Mouse (Mus musculus): Measurements from ENCODE around the gene Gm21887.
"Not testable (repeated sequence)": the region's sequence is repeated elsewhere in the genome, so short reads cannot be mapped to it uniquely, and the experiment has no call there.

The Gm21887 gene

GRCm38 (mm10) chrX:170009016-170009750 lies at the start of gene Gm21887:
Gm21887 (plus strand) TSS chrX:170009659.
- peak; percentile 96 to 100 for DNase-seq

DNA sequence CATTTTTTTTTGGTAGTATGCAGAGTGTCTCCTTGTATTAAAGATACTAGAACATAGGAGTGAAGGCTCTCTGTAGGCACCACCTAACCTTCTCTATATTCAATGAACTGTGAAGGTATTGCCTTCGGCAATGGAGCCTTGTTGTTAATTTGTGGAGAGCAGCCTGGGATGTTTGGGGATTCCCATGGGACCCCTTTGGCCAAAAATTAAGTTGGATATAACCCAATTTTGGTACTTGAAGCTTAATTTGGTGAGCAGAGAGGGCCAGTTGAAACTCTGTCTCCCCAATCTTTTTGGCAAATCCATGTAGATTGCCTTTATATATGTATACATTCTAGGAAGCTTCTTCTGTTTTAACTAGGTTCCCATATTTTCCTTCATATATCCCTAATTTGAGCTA lies 40.1 kb upstream of the Gm21887 start:
- DNase-seq = no peak

GRCm38 (mm10) chrX:169969765-169970164 lies 39.7 kb upstream of the Gm21887 start:
- not testable (repeated sequence) for DNase-seq

GRCm38 (mm10) chrX:169970546-169970945 lies 38.9 kb upstream of the Gm21887 start:
- not testable (repeated sequence) for DNase-seq

DNA sequence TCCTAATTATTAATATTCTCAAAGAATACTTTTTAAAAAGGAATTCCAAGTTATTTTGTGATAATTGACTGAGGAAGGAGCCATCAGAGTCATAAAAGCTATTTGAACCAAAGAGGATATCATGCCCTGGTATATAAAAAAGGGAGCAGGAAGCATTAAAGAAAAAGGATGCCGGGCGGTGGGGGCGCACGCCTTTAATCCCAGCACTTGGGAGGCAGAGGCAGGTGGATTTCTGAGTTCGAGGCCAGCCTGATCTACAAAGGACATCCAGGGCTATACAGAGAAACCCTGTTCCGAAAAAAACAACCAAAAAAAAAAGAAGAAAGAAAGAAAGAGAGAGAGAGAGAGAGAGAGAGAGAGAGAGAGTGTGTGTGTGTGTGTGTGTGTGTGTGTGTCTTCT lies 37.9 kb upstream of the Gm21887 start:
- not testable (repeated sequence) for DNase-seq

- DNase-seq = not testable (repeated sequence)
Observed at GRCm38 (mm10) chrX:169972131-169972530, 37.3 kb upstream of the Gm21887 start.

DNA sequence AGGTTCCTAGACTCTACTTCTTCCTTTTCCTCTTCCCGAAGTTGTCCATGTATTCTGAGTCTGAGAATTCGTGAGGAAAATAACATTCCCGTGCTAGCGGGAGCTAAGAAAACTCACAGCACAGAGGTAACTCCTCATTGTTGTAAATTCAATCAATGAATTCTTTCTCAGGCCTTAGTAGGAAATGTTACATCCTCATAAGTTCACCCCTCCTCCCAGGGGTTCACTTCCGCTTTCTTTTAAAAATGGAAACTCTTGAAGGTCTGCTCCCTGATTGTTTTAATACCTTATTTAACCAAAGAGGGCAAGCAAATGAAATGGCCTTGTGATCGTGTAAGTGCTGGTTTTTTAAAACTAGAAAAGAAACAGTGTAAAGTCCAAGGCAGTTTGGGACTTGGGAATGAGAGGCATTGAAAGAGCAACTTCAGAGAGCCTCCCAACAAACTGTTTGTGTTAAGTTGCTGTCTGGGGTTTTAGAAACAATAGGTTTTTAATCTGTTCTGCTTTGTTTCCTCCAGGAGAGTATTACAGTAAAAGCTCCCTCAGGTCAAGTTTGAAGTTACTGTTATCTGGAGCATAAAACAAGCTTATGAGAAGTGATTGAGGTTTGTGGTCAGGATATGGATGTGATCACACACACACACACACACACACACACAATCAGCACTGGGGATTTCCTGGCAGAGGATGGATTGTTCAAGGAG lies 36.5 kb upstream of the Gm21887 start:
- peak; percentile 22 to 29 for DNase-seq

DNA sequence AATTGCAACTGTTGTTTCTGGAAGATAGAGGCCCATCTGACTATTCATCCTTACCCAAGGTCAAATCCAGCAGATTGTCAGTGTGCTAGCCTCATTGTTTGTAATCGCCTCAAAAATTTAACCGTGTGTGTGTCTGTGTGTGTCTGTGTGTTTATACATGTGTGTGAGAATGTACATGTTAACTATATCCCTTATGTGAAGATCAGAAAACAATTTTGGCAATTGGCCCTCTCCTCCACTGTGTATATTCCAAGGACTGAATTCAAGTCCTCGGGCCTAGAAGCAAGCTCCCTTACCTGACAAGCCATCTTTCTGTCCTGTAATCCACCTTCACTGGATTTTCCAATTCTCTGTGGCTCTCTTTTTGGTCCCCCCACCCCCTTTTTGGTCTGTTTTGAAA lies 35.7 kb upstream of the Gm21887 start:
- DNase-seq = not testable (repeated sequence)

DNA sequence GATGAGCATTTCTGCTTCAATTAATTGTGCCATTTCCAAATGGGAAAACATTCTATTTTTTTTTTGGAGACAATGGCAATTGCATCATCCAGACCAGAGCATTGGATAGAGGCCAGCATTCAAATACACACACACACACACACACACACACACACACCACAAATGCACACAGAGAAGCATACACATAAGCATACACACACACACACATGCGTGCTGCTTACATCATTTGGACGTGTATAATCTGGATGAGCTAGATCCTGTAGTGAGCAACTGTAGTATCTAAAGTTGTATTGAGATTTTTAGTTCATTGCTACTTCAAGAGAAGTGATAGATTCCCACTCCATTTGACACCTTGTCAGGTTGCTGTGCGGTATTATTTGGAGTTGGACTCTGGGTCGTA lies 35.0 kb upstream of the Gm21887 start:
- not testable (repeated sequence) for DNase-seq

- peak in 1 of 2 experiments; percentile 22 for DNase-seq
Observed at GRCm38 (mm10) chrX:169974974-169975373, 34.5 kb upstream of the Gm21887 start.

GRCm38 (mm10) chrX:169975681-169976131 lies 33.8 kb upstream of the Gm21887 start:
- DNase-seq = not testable (repeated sequence)

DNA sequence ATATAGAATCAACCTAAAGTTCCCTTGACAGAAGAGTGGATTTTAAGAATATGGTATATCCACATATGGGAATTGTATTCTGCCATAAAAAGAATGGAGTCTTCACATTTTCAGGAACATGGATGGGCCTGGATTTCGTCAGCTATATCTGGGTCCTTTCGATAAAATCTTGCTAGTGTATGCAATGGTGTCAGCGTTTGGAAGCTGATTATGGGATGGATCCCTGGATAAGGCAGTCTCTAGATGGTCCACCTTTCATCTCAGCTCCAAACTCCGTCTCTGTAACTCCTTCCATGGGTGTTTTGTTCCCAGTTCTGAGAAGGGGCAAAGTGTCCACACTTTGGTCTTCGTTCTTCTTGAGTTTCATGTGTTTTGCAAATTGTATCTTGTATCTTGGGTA lies 33.1 kb upstream of the Gm21887 start:
- DNase-seq = not testable (repeated sequence)

GRCm38 (mm10) chrX:169977856-169978435 lies 31.5 kb upstream of the Gm21887 start:
- not testable (repeated sequence) for DNase-seq

DNA sequence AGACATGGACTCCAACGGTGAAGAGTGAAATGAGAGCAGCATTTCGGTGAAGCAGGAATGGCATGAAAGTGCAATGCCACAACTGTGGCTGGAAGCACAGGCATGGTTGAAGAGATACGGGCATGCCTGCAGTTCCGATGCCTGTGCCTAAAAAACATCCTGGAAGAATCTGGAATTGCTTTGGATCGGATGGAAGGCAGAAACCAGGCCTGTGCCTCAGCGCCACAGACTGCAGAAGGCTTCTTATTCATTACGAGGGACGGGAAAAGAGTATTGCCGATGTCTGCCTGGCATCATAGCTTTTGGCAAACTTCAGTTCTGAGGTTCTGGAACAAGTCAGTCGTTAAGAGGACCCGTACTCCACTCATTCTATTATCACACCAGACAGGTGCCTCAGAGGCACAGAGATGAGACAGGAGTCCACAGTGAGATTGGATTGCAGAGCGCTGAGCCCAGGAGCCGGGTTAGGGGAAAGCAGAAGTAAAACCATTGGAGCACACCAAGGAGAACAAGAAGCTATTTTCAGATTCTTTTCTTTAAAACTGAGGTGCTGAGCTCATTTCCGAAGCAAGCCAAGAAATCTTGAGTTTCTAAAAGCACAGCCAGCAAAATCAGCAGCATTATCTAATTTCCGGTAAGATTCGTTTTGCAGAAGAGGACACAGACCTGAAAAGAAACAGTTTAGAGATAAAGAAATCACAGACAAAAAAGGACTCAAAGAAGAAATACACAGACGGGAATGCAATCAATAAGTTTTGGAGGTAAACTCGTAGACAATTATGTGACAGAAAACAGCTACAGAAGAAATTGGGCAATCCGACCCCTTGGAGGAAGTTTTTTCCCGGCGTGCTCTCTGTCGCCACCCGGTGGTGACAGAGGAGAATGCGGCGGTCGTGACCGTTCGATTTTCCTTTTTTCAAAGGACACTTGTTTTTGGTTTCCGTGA lies 30.8 kb upstream of the Gm21887 start:
- peak; percentile 64 to 68 for DNase-seq

- DNase-seq = peak in 1 of 2 experiments; percentile 30
Observed at GRCm38 (mm10) chrX:169979461-169980202, 29.8 kb upstream of the Gm21887 start.

GRCm38 (mm10) chrX:169980203-169980556 lies 29.3 kb upstream of the Gm21887 start:
- not testable (repeated sequence) for DNase-seq

DNA sequence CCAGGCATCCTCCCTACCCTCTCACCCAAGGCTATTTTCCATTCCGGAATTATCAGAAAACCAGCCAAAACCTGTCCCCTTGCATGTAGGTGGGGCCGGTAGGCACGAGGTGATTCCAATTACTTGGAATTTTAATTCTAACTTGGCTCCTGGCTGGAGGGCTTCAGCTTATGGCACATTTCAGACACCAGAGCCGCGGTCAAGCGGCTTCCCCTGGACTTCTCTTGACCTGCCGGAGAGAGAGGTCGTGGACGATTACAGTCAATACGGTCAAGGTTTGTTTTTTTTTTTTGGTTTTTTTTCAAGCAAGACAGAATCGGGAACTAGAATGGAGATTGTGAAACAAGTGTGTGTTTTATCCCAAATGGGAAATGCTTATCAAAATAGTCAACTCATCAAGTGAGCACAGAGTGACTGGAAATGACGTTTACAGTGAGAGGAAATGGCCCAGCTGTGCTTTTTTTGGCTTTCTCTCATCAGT lies 28.6 kb upstream of the Gm21887 start:
- peak in 1 of 2 experiments; percentile 40 for DNase-seq

DNA sequence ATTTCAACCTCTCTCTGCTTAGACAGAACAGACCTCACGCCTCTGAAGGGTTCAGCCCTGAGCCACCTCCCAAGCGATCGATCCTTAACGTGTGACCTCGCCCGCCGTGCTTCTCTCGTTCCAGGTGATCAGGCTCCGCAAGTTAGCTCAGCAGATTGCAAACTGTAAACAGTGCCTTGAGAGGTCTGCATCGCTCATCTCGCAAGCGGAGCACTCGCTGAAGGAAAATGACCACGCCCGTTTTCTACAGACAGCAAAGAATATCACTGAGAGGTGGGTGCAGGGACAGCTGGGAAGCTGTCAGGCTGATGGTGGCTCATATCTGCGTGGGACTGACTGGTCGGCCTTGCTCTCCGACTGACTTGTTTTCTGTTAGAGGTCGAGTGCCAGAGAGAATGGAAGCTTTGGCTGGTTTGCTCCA lies 27.7 kb upstream of the Gm21887 start:
- peak in 1 of 2 experiments; percentile 61 for DNase-seq

- peak in 1 of 2 experiments; percentile 25 for DNase-seq
Observed at GRCm38 (mm10) chrX:169982606-169983400, 26.7 kb upstream of the Gm21887 start.

- peak in 1 of 2 experiments; percentile 29 for DNase-seq
Observed at GRCm38 (mm10) chrX:169983401-169984165, 25.9 kb upstream of the Gm21887 start.
